Mouse (Mus musculus) lung, postnatal 14 days (tissue): ENCODE measurements around the gene Anapc15-ps.
"Not testable (repeated sequence)": the region's sequence is repeated elsewhere in the genome, so short reads cannot be mapped to it uniquely, and the experiment has no call there.

ENCODE experiments used
- DNase-seq: peaks from one replicate; pipeline ENCODE4 v3.0.0; 2021

Anapc15-ps gene

DNA sequence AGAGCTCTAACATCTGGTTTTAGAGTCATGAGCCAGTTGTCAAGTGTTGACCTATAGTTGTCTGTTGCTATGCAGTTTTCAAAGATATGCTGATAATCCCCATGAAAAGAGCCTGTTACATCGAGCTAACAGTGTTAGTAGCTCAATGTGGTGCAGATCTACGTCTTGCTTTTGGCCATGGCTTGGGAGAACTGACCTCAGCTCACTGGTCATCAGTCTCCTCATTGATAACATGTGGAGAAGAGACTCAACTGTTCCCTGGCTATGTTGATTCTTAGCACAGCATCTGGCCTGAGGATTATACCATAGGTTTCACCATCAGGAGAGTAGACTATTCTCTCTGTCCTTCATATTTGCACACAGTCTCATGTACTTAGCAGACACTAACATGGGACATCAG lies 6.5 kb downstream of the Anapc15-ps start:
- no peak for DNase-seq

DNA sequence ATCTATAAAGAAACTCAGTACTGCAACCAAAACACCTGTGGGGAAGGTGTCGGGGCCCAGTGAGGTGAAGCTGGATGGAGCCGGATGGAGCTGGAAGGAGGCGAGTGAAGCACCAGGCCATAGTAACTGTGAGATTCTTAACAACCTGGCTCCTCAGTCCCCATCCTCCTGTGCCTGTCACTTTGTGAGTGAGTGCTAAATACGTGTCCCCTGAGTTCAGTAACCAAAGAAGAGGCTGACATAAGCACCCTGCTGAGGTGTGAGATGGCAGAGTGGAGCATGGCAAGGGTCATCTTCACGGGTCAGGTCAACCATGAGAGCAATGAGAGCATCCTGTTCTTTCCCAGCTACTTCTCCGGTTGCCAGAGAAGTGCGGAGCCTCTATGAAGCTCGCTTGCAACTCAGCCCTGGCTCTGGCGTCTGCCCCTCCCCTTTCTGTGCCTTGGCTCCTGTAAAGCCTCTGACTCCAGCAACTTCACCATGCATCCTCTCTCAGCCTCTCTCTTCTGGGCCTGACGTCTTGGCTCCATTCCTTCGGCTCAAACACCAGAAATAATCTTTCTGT lies 7.7 kb downstream of the Anapc15-ps start:
- DNase-seq, result no peak

DNA sequence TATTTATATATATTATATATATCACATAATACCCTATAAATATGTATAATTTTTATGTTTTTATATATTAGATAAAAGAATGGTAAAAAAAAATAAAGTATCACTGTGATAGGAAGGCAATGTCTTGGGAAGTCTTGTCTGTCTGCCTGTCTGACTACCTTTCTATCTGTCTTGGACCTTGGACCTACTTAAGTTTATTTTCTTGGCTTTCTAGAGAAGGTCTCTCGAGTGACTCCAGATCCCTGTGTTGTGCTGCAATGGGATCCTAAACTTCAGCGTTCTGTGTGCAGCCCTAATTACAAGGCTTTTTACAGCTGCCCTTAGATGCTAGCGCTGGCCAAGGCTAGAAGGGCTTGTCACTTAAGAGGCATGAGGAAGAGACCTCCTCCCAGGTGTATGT lies 8.6 kb downstream of the Anapc15-ps start:
- DNase-seq, result no peak

DNA sequence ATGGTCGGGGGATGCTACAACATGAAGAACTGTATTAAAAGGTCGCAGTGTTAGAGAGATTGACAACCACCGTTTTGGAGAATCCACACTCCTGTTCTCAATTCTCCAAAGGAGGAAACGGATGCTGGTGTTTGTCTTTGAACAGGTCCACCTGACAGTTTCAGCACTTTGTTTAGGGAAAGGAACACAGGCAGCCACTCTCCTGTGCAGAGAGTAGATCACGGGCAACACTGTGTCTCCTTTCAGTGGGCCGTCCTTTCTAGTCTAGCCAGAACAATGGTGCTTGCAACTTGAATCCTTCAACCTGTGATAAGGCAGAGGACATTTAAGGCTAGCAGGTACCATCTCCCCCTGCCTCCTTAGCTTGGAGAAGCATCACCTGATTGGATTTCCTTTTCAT lies 12.9 kb downstream of the Anapc15-ps start:
- DNase-seq, result no peak

DNA sequence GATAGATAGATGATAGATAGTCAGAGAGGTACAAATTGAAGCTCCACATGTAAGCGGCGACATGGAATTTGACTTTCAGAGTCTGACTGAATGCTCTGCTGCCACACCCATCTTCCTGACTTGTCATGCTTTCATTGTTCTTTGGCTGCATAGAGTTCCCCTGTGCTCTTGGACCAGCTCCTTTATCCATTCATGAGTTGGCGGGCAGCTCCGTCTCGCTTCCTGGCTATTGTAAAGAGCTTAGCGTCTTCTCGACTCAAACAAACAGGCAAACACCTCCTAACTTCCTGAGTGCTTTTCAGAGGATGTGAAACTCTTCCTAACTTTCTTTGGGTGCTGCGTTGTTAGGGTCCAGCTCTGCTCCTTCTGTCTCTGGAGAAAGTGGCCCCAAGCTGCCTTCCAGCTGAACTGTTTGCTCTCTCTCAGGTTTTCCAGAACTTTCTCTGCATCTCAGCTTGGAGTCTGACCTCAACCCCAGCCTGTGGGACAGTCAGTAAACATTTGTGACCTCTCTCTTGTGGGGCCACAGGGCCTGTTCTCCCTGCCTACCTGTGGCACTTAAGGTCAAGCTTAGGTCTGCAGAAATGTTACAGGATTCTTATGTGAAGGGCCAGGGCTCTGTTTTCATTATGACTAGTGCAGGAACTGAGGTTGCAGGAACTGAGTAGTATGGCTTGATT lies 13.6 kb downstream of the Anapc15-ps start:
- peak; percentile 34 for DNase-seq

DNA sequence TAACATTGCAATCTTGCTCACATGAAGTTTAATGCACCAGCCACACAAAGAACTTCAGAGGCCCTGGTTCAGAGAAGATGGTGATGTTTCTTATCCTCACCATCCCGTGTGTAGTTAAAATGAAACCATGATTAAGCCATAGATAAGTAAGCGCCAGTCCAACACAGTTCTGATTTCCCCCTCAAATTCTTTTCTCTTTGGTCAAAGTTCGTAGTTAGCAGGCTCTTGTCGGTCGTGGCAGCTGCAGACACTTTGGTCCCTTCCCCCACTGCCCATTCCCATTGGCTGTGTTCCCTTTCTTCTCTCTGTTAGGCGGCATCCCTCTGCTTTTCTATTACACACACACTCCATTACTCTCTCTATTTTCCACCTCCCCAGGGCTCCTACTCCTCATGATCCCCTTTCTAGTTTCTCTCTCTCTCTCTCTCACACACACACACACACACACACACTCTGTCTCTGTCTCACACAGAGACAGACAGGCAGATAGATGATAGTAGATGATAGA lies 14.4 kb downstream of the Anapc15-ps start:
- DNase-seq, result no peak

DNA sequence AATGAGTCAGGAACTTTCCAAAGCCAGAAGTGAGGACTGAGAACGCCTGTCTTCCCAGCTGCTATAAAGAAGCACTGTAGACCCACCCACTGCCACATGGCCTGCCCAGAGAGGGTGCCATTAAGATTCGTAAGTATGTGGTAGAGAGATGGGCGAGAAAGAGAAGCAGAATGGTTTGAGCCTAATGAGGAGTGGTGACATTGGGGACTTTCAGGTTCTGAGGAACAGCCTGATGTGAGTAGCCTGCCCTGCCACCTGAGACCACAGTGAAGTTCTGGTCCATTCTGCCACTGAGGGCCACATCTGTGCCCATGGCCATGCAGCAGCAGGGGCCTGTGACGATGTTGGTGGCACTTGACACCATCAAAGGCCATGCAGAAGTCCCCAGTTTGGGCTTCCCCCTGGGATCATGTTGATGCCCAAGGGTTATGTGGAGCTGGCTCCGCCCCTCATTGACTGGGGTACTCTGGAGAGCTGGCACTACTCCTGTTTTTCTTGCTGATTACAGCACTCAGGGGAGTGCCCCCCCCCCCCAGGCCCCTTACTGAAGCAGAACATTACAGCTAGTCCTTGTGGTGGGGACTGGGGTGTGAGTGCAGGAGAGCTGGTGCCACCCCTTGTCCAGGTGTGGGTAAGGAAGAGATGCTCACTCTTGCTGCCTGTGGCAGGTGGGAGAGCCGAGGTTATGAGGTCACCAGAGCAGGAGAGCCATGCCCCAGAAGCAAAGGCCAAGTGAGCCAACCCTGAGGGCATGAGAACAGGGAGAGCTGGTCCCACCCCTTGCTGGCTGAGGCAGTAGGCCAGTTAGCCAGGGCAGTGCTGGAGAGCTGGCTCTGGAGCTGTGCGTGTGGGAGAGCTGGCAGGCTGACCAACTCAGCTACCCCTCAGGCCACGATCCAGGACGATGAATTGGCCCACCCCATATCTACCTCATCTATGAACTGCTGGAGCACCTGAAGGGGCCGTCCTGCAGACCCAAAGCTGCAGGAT lies 16.7 kb downstream of the Anapc15-ps start:
- DNase-seq, result no peak

DNA sequence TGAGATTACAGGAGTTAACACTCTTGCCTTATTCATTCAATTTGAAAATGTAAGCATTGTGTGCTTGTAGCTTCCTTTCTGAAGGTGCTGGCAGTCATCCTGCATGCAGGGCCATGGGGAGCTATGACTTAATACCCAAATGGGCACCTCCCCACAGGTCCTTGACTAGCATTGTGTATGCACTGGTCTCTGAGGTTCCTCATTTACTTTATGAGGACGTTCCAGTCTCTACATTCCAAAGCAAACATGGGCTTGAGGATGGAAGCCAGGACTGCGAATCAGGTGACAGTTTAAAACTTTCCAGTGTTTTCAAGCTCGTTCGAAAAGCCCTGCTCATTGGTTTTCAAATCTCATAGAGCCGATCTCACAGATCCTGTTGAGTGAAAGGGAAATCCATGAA lies 21.1 kb downstream of the Anapc15-ps start:
- no peak for DNase-seq

DNA sequence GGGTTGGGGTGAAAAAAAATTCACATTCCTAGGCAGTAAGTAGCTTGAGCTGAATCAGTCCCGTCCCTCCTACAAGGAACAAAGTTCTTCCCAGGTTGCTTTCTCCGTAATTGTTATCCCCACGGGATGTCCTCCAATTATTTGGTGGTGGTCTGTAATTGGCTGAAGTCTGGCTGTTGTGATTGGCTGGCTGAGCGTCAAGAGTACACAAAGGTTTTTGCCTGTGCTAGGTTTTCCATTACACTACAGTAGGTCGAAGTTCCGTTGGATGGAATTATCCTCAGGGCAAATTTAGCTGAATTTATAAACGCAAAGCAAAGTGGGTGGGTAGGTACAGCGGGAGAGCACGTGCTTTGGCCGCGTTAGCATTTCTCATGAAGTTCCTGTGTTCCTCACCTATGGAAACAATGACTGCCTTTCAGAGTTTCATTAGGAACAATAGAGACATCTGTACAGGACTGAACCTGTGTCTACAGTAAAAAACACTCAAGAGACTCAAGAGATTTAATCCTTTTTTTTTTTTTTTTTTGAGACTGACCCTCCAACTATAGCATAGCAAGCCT lies 24.8 kb downstream of the Anapc15-ps start:
- DNase-seq, result no peak

DNA sequence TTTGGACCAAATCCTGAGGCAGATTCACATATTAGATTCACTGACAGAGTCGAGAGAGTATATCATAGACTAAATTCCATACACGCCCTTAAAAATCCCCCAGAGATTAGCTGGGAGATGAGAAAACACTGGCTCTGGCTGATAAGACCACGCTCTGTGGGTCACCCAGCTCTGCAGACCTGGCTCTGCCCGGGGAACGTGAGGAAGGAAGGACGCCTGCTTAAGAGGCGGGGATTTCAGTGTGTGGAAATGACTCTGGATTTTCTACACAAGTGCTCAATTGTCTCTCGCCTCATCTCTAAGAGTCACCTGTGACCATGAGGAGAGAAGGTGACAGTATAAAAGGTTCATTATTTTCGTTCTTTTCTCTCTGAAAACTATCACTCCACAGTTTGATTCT lies 26.1 kb downstream of the Anapc15-ps start:
- DNase-seq, result no peak

DNA sequence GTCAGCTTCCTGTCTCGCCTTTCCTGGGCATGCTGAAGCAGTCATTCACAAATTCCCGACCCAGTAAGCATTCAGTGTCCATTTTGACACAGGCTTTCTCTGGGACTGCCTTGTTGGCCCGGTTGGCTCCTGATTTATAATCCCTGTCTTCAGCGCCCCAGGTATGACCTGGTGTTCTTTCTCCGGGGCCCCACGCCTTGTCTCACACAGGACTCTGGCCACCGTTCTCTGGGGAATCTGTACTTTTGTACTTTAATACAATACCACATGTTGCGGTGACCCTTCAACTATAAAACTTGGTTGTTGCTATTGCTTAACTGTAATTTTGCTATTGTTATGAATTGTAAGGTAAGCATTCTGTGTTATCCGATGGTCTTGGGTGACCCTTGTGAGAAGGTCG lies 26.7 kb downstream of the Anapc15-ps start:
- no peak for DNase-seq

DNA sequence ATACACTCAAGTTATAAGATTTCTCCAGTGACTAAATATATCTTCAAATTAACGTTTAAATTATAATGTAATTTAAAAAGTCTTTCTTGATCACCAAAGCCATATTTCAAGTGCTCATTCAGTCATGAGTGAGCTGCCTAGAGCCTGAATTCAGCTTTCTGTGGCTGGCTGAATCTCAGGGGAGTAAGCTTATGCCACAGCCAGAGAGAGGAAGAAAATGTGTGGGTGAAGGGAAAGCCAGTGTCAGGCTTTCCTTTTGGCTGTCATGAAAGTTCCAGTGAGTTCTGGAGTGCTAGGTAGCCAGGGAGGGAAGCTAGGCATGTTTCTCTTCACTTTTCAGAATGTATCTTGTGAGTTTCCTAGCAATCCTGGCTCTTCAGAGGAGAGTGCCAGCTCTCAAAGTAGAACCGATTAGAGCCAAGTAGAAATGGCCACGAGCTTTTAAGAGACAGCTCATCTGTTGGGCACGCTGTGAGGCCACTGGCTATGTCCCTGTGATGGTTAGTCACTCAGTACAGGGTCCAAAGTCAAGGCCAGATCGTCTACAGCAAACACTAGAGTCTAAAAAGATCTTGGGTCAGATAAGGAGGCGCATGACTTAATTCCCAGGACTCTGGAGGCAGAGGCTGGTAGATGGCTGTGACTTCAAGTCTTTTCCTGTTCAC lies 29.4 kb downstream of the Anapc15-ps start:
- DNase-seq, result no peak

DNA sequence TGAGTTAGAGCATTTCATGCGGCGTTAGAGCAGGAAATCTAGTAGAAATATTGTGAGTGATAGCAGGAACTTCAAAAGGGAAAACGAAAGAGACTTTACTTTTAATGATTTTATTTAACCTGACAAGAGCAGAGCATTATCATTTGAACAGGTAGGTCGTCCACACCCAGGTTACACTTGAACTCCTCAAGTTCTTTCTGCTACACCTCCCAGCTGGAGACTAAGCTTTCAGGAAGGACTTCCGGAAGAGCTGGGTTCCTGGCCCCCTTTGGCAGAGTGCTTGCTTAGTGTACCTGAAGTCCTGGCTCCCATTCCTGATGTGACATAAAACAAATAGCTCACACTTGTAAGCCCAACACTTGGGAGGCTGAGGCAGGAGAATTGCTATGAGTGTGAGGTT lies 30.2 kb downstream of the Anapc15-ps start:
- no peak for DNase-seq

DNA sequence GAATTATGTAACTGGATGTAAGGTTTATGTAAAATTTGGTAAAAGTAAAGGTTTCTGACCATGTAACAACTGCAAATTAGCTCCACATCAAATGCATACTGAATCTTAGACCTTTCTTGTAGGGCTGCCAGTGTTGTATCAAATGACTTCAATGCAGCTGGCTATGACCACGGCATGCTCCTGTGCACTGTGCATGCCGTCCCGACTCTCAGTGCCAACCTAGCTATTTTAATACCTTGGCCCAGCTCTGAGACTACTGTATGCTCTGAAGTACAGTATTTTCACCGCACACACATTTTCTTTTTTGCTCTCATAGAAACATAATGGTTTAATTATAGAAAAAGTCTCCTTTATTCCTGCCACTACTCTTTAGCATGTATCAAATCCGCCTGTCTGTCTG lies 31.9 kb downstream of the Anapc15-ps start:
- no peak for DNase-seq

DNA sequence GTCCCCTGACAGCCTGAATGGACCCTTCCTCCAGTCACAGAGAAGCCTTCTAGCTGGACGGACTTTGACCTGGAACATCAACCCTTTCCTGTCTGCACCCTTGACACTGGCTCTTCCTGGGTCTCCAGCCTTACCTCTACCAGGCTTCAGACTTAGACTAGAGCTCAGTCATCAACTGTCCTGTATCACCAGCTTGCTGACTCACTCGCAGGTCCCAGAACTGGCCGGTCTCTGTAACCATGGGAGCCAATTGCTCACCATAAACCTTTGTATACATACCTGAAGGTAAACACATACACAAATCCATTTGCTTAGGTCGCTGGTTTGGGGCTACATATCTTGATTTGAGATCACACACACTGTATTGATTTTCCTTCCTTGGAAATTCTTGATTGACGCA lies 33.8 kb downstream of the Anapc15-ps start:
- no peak for DNase-seq

DNA sequence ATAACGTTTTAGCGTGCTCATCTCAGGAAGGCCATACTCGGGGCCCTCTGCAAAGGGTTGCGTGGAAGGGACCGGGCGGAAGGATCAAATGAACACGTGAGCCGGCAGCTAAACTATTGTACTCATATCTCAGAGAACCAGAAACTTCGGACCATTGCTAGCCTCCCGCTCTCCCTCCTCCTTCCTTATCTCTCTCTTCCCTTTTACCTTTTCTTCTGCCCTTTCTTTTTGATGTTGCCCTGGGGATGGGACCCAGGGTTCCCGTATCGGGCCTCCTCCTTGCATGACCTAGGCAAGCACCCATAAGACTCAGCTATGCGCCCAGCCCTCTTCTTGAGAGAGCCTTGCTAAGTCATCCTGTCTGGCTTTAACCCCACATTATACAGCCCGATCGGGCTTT lies 38.5 kb downstream of the Anapc15-ps start:
- no peak for DNase-seq

DNA sequence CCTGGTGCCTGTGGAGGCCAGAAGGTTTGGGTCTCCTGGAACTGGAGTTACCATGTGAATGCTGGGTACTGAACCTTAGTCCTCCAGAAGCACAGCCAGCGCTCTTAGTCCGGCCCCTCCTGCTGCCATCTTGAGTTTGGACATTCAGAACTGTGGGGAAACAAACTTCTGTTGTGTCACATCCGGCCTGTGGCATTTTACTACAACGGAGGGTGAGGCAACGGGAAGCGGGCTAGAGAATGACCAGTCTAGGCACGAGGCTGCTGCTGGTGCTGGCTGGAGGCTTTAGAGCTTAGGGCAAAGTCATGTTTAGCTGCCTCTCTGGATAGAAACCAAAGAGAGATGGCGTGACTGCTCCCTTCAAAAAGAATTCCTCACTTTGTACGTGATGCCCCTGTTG lies 39.0 kb downstream of the Anapc15-ps start:
- no peak for DNase-seq

DNA sequence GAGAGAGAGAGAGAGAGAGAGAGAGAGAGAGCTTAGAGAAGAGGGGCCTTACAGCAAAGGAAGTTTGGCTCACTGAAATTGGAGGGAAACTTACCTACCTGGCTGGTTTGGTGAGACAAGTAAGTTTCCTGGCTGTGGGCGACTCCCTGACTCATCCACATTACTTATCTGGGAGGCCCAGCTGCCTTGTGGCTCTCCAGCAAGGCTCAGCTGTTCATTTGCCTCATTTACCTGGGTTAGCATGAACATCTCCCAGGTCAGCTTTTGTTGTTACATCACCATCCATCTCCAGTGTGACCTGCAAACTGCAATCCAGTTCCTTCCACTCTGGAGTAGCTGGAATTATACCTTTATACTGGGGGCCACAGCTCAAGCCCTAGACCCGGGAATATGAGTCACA lies 41.7 kb downstream of the Anapc15-ps start:
- no peak for DNase-seq

DNA sequence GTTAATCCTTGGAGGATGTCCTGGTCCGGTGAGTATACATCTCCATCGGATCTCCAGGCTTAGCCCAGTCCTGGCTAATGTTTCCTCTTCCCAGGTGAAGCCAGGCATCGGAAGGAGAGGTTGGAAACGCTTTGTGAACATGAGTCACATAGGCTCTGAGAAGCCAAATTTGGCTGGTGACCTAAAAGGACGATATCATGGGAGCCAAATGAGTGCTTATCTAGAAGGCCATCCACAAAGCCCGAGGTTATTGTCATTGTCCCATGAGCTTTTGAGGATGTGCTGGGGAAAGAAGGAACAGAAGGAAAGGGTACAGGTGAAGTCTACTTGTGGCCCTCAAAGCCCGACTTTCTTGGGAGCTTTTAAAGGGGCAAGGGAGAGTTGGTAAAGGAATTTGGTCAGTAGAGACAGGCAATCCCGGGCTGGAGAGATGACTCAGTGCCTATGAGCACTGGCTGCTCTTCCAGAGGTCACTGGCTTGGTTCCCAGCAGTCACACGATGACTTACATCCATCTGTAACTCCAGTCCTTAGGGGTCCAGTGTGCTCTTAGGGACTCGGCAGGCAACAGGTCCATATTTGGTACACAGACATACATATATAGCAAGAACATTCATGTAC lies 42.4 kb downstream of the Anapc15-ps start:
- no peak for DNase-seq

DNA sequence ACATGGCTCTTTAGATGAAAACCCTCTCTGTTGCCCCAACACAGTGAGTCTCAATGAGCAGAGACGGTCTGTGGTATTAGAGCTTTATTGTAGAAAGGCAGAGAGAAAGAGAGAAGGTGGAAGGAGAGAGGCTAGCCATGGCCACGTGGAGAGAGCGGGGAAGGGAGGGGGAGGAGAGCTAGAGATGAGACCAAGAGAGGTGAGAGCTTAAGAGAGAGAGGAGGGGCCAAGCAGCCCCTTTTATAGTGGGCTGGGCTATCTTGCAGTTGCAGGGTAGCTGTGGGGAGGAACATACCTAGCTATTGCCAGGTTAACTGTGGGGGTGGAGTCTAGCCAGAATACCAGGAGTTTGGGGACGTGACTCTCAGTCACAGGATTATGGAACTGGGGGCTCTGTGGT lies 43.1 kb downstream of the Anapc15-ps start:
- not testable (repeated sequence) for DNase-seq

DNA sequence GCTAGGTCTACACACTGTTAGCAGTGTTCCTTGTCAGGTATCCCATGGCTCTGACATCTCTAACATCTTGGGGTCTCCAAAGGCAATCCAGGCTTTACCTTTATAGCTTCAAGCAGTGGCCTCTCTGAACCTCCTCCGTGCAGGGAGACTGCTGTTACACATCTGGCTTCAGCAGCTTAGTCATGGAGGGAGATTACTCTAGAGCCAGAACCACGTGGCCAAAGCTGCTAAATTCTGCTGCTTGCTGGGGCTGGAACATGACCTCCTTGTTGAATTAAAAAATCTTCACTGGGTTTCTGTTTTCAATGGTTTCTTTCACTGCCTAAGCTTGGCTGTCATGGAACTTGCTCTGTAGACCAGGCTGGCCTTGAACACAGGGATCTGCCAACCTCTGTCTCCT lies 44.9 kb downstream of the Anapc15-ps start:
- no peak for DNase-seq

DNA sequence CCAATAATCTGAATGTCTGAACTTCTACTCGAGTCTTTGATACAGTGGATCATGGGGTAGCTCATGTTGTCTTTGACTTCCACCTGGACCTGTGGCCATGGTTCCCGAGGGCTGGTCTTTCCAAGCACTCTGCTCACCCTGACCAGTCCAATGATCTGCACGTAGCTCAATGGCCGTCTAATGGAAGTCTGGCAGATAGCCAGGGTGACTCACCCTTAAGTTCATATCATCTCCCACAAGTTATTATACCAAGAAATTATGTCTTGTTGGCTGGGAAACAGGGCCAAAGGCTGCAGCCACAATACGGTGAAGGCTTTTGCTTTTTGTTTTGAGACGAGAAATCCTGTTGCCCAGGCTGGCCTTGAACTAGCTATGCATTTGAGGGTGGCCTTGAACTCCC lies 45.9 kb downstream of the Anapc15-ps start:
- DNase-seq, result no peak
